Comparison of ENCODE assay signal across 9 mouse cellular contexts in the genomic region with DNA sequence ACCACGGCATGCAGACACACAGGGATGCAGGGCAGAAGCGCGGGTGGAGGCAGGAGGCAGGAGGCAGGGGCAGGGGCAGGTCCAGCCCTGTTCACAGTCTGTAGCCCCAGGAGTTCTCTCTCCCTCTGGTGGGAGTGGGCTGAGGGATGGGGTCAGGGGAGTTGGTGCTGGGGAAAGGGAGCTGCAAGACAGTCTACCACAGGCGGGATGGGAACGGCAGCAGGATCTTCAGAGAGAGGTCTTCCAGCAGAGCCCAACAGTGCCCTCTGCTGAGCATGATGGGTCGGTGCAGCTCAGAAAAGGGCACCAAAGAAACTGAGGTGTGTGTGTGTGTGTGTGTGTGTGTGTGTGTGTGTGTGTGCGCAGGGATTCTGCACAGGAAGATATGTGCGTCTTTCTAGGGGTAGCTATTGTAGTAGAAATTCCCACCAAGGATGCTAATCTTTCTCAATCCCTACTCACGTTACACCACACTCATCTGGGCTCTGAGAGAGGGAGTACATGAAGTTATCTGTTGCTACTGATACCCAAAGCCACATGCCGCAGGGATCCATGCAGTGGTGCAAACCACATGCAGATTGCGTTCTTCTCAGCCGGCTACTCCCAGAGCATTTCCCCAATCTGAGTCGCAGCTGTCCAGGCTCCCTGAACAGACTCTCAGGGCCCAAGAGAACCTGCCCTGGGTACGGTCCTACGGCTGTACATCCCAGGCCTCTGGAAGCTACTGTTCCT.
DNase-seq lines count a peak whose midpoint lies in the region; ATAC-seq lines count a peak whose summit lies in the region.
"Had no signal": no experiment of that assay in that cellular context is flagged by ENCODE, and none has a peak within 500 bp of the region (broad histone marks: within the 10 kb centered on the region; RNA-seq: fewer than 3 reads in every experiment).

No protein-coding gene starts in this region.

- H3K27me3 ChIP-seq in heart, embryonic 12.5 days (replicated peaks), result no peaks in the 10 kb centered on the region
- H3K27me3 ChIP-seq in hindbrain, embryonic 16.5 days (replicated peaks; ENCODE audit: control insufficient read depth, insufficient read depth, low read length), result peaks cover 2% of the 10 kb centered on the region; the same call in 1 of the 2 replicates
- H3K27me3 ChIP-seq: neural tube, embryonic 12.5 days had no signal

- H3K27ac ChIP-seq in heart, embryonic 12.5 days (ENCODE audit: poor library complexity, severe bottlenecking), result no peak overlapping the region
- H3K27ac ChIP-seq in hindbrain, embryonic 16.5 days (ENCODE audit: low read depth, low read length), result no peak overlapping the region
- H3K27ac ChIP-seq: neural tube, embryonic 12.5 days had no signal

- H3K4me2 ChIP-seq in heart, embryonic 12.5 days, result no peak overlapping the region
- no peak overlapping the region for H3K4me2 ChIP-seq in hindbrain, embryonic 16.5 days (ENCODE audit: low read length)
- H3K4me2 ChIP-seq: neural tube, embryonic 12.5 days had no signal

- ATAC-seq in heart, embryonic 12.5 days (ENCODE audit: insufficient number of reproducible peaks, low FRiP score), result no peak
- no peak for ATAC-seq in hindbrain, embryonic 16.5 days

- DNase-seq in heart, adult 11 months, result peak; percentile 96
- peak; percentile 81 to 84 for DNase-seq in cerebellum, adult 18-20 months
- DNase-seq in frontal cortex, adult 2 months (ENCODE audit: extremely low spot score in 1 of 2, low spot score in 1 of 2), result peak; percentile 58 to 88
- peak; percentile 80 to 82 for DNase-seq in left cerebral cortex, adult 18-20 months (ENCODE audit: low spot score in 2 of 2)
- peak; percentile 76 for DNase-seq in mesoderm, embryonic 11.5 days (ENCODE audit: low read depth, low spot score)
- peak; percentile 74 for DNase-seq in right cerebral cortex, postnatal 4 days

- no peak overlapping the region for H3K9ac ChIP-seq in heart, embryonic 12.5 days
- H3K9ac ChIP-seq in hindbrain, embryonic 16.5 days (ENCODE audit: low read depth, low read length), result peak overlapping the region; percentile 9; the same call in 1 of the 2 replicates
- H3K9ac ChIP-seq: neural tube, embryonic 12.5 days had no signal

- H3K4me1 ChIP-seq in heart, embryonic 12.5 days (replicated peaks), result peaks cover 17% of the 10 kb centered on the region
- H3K4me1 ChIP-seq in hindbrain, embryonic 16.5 days (ENCODE audit: control insufficient read depth, insufficient read depth, low read depth, low read length), result peaks cover 7% of the 10 kb centered on the region

- WGBS in heart, embryonic 12.5 days, result 50% methylated on average over 15 of the region's 15 CpGs
- 55% methylated on average over 15 of the region's 15 CpGs for WGBS in hindbrain, embryonic 16.5 days

- H3K4me3 ChIP-seq in heart, embryonic 12.5 days, result no peak overlapping the region
- H3K4me3 ChIP-seq in hindbrain, embryonic 16.5 days (ENCODE audit: low read length), result no peak overlapping the region
- H3K4me3 ChIP-seq: neural tube, embryonic 12.5 days had no signal

- H3K36me3 ChIP-seq in heart, embryonic 12.5 days, result 0 out of 2 replicates have a peak, but pooled peaks cover 11% of the 10 kb centered on the region
- no peaks in the 10 kb centered on the region; the same call in 1 of the 2 replicates for H3K36me3 ChIP-seq in hindbrain, embryonic 16.5 days (ENCODE audit: control insufficient read depth, insufficient read depth, low read length)
- H3K36me3 ChIP-seq: neural tube, embryonic 12.5 days had no signal

- H3K9me3 ChIP-seq in heart, embryonic 12.5 days (replicated peaks), result no peaks in the 10 kb centered on the region
- no peaks in the 10 kb centered on the region for H3K9me3 ChIP-seq in hindbrain, embryonic 16.5 days (ENCODE audit: control insufficient read depth, low read length)
- H3K9me3 ChIP-seq: neural tube, embryonic 12.5 days had no signal
